Mouse (Mus musculus) liver, embryonic 15.5 days (tissue): ENCODE measurements at regions not wholly inside any gene's neighbourhood (a gene's known extent, or its start where the extent isn't known, plus 50 kb on each side); places are given as distances from the start of the nearest gene placed in this dataset.

ENCODE experiments used
- ATAC-seq: fragments of 200-750 bp; cut with Nextera tagmentation; 2 replicates; pipeline ENCODE4 v1.8.0; 2017; ENCODE audit warnings: moderate number of reproducible peaks, mild to moderate bottlenecking, moderate library complexity; ENCODE audit not compliant: insufficient read depth
- H3K27ac ChIP-seq: fragments of 300-500 bp; sonication (generic); replicated peaks from 2 replicates; pipeline ENCODE4 v1.5.1; 2015; ENCODE audit warnings: mild to moderate bottlenecking, inconsistent platforms
- H3K27me3 ChIP-seq: fragments of 300-500 bp; sonication (generic); 2 replicates; pipeline ENCODE4 v1.6.1; 2015; ENCODE audit warnings: mild to moderate bottlenecking, inconsistent platforms
- H3K36me3 ChIP-seq: fragments of 300-500 bp; sonication (generic); replicated peaks from 2 replicates; pipeline ENCODE4 v1.6.1; 2015; ENCODE audit warnings: moderate library complexity, mild to moderate bottlenecking, inconsistent platforms
- H3K4me1 ChIP-seq: fragments of 300-500 bp; sonication (generic); replicated peaks from 2 replicates; pipeline ENCODE4 v1.6.1; 2015; ENCODE audit warnings: inconsistent platforms
- H3K4me2 ChIP-seq: fragments of 300-500 bp; sonication (generic); 2 replicates; pipeline ENCODE4 v1.6.1; 2015; ENCODE audit warnings: moderate library complexity, mild to moderate bottlenecking, inconsistent platforms
- H3K4me3 ChIP-seq: fragments of 300-500 bp; sonication (generic); replicated peaks from 2 replicates; pipeline ENCODE4 v1.5.1; 2015; ENCODE audit warnings: mild to moderate bottlenecking, inconsistent platforms
- H3K9ac ChIP-seq: fragments of 300-500 bp; sonication (generic); 2 replicates; pipeline ENCODE4 v1.6.1; 2015; ENCODE audit warnings: moderate library complexity, mild to moderate bottlenecking, inconsistent platforms
- H3K9me3 ChIP-seq: fragments of 300-500 bp; sonication (generic); replicated peaks from 2 replicates; pipeline ENCODE4 v1.6.1; 2016; ENCODE audit warnings: inconsistent platforms
- WGBS: fragments of 180-500 bp; shearing (Covaris S2); methylation state at CpG from one replicate; pipeline ENCODE4 v1.1.7; 2015; ENCODE audit warnings: mixed read lengths; ENCODE audit not compliant: insufficient replicate concordance; 5-methylcytosine and 5-hydroxymethylcytosine counted together

DNA sequence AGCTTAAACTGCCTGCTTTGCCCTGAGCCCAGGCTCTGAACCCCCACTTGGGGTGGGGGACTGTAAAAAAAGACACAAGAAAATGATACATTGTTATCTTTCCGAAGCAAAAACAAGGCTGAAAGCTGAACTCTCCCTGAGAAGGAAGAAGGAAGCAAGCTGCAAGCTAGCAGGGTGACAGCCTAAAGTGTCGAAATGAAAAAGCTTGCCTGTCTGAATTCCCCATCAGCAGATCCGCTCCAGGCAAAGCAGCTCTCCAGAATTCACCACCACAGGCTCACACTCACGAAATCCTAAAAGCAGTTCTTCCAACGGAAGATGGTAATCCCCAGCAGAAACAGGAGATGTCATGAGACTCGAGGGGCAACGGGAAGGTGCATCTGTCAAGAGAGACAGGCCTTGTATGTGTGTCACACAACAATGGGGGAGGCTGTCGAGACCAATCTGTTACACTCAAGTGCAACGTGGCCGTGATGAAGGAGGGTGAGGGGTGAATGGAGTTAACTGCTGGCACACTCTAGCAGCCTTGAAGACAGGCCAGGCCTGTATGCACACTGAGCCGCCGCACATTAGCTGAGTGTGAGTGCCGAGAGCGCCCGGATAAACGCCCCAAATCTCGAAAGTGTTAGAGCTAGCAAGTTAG lies 139.5 kb upstream of the A530016L24Rik start:
- no peak for ATAC-seq
- WGBS = 57% methylated on average over 17 of the region's 17 CpGs
- Histone ChIP-seq H3K27ac (no peak overlapping the region), H3K4me3 (no peak overlapping the region), H3K27me3 (no peaks in the 10 kb centered on the region), H3K4me1 (no peaks in the 10 kb centered on the region), H3K4me2 (no peak overlapping the region), H3K9ac (no peak overlapping the region), H3K9me3 (no peaks in the 10 kb centered on the region), H3K36me3 (no peaks in the 10 kb centered on the region)

DNA sequence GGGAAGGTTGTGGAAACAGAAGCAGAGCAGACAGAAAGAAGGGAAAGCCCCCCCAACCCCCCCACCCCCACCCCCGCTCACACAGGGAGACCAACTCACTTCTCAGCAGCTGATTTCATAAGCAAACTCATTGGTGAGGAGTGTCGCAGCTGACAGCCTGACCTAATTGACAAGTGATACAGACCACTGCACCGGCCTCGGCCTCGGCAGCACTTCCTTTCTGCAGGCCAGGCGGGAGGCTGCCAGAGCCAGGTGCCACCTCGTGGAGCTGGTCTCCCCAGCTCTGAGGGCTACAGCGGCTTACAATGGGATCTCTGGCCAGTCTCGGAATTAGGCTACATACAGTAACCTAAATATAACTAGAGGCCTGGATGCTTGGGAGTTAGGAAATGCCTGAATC lies 138.5 kb upstream of the A530016L24Rik start:
- H3K4me2 ChIP-seq = no peak overlapping the region
- H3K4me1 ChIP-seq = no peaks in the 10 kb centered on the region
- no peaks in the 10 kb centered on the region for H3K9me3 ChIP-seq
- H3K27ac ChIP-seq = no peak overlapping the region
- no peak overlapping the region for H3K9ac ChIP-seq
- no peak for ATAC-seq
- no peaks in the 10 kb centered on the region for H3K36me3 ChIP-seq
- no peak overlapping the region for H3K4me3 ChIP-seq
- WGBS = 22% methylated on average over 9 of the region's 9 CpGs
- no peaks in the 10 kb centered on the region for H3K27me3 ChIP-seq

DNA sequence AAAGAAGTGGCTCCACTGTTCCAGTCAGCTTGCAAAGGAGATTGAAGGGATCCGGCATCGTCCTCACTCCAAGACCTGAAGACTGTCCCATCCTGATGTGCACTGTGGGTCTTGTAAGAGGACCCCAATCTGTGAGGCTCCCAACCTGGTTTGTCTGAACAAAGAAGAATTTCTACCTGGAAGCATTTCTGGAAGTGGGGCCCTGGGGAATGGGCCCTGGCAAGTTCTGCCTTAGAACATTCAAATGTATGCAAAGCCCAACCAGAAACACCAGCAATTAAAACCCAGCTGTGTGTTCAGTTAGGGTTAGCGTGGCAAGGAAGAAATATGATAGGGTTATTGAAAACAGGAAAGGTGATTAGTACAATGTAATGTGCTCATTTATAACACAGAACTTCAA lies 125.9 kb upstream of the A530016L24Rik start:
- no peaks in the 10 kb centered on the region for H3K4me1 ChIP-seq
- no peak overlapping the region for H3K4me3 ChIP-seq
- H3K36me3 ChIP-seq = no peaks in the 10 kb centered on the region
- 74% methylated on average over 3 of the region's 3 CpGs for WGBS
- no peaks in the 10 kb centered on the region for H3K27me3 ChIP-seq
- no peak overlapping the region for H3K9ac ChIP-seq
- no peak for ATAC-seq
- H3K27ac ChIP-seq = no peak overlapping the region
- H3K4me2 ChIP-seq = no peak overlapping the region
- H3K9me3 ChIP-seq = no peaks in the 10 kb centered on the region

DNA sequence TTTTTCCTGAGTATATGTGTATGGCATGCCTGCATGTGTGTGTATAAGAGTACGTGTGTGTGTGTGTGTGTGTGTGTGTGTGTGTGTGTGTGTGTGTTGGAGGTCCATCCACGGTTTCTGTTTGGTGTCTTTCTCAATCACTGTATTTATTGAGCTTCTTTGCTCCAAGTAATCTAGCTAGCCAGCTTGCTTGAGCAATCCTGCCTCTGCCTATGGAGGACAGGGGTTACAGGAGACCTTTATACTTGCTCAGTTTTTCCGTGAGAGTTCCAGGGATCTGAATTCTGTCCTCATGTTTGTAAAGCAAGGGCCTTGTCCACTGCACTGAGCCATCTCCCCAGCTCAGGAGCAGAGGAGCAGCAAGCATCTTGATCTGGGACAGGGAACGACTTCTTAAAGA lies 122.0 kb upstream of the A530016L24Rik start:
- ATAC-seq = no peak
- no peak overlapping the region for H3K9ac ChIP-seq
- no peak overlapping the region for H3K27ac ChIP-seq
- no peaks in the 10 kb centered on the region for H3K4me1 ChIP-seq
- no peaks in the 10 kb centered on the region for H3K9me3 ChIP-seq
- no peaks in the 10 kb centered on the region for H3K36me3 ChIP-seq
- 57% methylated on average over 4 of the region's 4 CpGs for WGBS
- H3K4me3 ChIP-seq = no peak overlapping the region
- H3K27me3 ChIP-seq = no peaks in the 10 kb centered on the region; the same call in 1 of the 2 replicates
- no peak overlapping the region for H3K4me2 ChIP-seq

DNA sequence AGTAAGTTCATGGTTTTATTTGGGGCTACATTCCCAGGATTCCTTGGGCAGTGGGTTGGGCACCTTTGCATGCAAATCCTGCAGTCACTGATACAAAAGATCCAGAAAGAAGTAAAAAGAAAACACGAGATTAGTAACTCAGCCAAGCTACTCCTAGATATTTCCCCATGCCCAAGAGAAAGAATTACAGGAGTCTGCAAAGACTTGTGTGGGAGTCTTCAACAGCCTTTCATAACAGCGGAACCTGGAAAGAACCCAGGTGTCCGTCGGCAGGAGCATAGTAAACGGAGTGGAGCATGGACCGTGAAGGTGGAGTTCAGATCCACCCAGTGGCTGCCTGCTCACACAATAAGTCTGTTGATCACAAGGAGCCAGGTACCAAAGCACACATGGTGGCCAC lies 121.1 kb upstream of the A530016L24Rik start:
- no peaks in the 10 kb centered on the region for H3K36me3 ChIP-seq
- H3K27ac ChIP-seq = no peak overlapping the region
- ATAC-seq = no peak
- H3K9ac ChIP-seq = no peak overlapping the region
- no peak overlapping the region for H3K4me2 ChIP-seq
- H3K4me3 ChIP-seq = no peak overlapping the region
- no peaks in the 10 kb centered on the region for H3K9me3 ChIP-seq
- WGBS = 72% methylated on average over 6 of the region's 6 CpGs
- no peaks in the 10 kb centered on the region; the same call in 1 of the 2 replicates for H3K27me3 ChIP-seq
- no peaks in the 10 kb centered on the region for H3K4me1 ChIP-seq

DNA sequence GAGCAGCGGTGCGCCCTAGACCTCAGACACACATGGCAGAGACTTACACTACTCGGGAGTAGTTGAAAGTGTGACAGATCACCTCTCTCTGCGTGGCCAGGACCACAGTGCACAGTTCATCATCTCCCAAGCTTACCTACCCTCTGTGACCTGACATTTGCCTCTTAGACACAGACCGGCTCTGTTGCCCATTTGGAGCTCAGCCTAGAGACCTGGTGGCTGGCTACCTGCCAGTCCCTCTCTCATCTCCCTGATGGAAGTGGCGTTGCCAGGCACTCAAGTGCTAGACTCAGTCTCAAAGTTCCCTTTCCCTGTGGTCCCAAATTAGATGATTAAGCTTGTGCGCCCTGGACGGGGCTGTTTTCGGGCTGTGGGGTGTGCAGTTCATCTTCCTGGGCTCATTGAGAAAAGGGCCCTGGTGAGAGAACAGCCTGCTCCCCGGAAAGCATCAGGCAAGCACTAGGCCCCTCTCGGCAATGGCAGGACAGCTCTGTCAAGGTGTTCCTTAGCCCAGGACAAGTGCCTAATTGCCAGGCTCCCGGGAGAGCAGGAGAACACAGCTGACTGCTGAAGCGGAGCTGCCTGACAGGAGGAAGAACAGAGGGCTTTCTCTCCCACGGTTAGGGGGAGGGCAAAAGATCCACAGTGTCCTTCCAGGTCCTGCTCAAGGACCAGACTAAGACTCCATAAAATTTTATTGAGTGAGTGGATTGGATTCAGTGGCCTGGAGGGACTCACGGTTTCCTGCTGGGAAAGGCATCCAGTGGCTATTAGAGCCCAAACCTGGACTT lies 119.5 kb upstream of the A530016L24Rik start:
- 55% methylated on average over 15 of the region's 15 CpGs for WGBS
- Histone ChIP-seq H3K4me3 (no peak overlapping the region), H3K9me3 (no peaks in the 10 kb centered on the region), H3K4me1 (no peaks in the 10 kb centered on the region), H3K27me3 (no peaks in the 10 kb centered on the region; the same call in 1 of the 2 replicates), H3K36me3 (no peaks in the 10 kb centered on the region), H3K4me2 (no peak overlapping the region), H3K9ac (no peak overlapping the region), H3K27ac (no peak overlapping the region)
- no peak for ATAC-seq

DNA sequence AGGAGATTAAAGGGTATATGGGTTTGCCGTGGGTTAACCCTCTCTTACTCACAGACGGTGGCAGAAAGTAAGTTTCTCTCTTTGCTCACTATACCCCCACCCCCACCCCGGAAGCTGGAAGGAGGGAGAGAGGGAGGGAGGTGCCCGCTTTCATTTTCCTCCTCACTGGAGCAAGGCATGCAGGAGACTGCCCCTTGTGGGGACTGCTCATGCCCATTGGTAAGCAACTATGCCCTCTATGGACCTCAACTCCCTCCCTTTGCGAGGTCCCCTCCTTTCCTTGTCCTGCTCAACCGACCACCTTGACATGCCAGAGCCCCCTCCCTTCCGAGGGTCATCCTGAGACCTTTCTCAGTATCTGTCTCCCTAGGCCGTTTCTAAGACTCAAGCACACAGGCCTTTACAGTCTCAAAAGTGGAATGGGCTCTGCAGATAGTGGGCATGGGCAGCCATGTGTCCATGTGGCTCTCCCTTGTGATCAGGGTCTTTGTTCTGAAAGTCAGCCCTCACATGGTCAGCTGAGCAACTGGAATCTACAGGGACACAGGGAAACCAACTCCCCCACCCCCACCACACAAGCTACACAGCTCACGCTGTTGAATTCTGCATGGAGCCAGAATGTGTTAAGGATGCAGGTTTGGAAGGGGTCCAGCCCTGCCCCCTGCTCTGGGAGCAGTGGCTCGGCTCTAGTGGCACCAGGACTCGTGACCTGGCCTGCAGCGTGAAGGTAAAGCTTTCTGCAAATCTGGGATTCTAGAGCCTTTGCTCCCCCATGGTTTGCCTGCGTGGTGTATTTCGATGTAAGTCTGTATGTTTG lies 116.8 kb upstream of the A530016L24Rik start:
- H3K9me3 ChIP-seq = no peaks in the 10 kb centered on the region
- H3K36me3 ChIP-seq = no peaks in the 10 kb centered on the region
- no peak for ATAC-seq
- H3K4me3 ChIP-seq = no peak overlapping the region
- no peaks in the 10 kb centered on the region; the same call in 1 of the 2 replicates for H3K27me3 ChIP-seq
- 57% methylated on average over 14 of the region's 14 CpGs for WGBS
- H3K4me2 ChIP-seq = no peak overlapping the region
- no peaks in the 10 kb centered on the region for H3K4me1 ChIP-seq
- no peak overlapping the region for H3K27ac ChIP-seq
- no peak overlapping the region for H3K9ac ChIP-seq

DNA sequence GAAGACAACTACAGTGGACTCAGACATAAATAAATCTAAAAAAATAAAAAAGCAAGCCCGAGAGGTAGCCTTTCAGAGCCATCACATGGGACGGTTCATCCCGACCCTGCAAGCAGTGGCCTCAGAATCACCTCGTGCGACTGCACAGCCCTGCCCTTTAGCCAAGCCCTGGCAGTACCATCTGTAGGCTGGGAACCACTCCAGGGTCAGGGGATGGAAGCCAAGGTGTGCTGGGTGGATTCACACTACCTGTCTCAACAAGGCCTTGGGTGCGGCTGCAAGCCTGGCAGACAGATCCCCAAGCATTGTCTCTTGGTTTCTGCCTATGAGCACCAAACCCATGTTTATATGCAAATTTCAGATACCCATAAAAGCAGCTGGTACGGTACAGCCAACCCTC lies 115.3 kb upstream of the A530016L24Rik start:
- WGBS = 74% methylated on average over 7 of the region's 7 CpGs
- no peaks in the 10 kb centered on the region; the same call in 1 of the 2 replicates for H3K27me3 ChIP-seq
- H3K36me3 ChIP-seq = no peaks in the 10 kb centered on the region
- no peak overlapping the region for H3K4me3 ChIP-seq
- no peaks in the 10 kb centered on the region for H3K4me1 ChIP-seq
- H3K27ac ChIP-seq = no peak overlapping the region
- no peaks in the 10 kb centered on the region for H3K9me3 ChIP-seq
- no peak overlapping the region for H3K9ac ChIP-seq
- no peak overlapping the region for H3K4me2 ChIP-seq
- ATAC-seq = no peak

DNA sequence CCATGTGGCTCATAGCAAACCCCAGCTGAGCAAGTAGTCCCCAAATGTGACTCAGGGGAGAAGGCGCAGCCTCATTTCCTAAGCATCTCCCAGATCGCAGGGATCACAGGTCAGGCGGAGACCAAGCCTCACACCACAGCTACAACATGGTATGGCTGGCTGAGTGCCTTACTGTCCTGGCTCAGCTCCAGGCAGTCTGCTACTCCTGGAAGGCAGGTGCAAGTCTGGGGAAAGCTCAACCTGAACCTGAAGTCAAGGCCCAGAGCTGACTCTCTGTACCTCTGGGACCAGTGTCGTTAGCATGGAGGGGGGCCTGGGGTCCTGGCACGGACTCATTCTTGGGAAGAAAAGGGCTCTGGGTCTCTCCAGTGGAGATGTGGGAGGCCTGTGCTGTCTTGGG lies 113.0 kb upstream of the A530016L24Rik start:
- Histone ChIP-seq H3K27me3 (no peaks in the 10 kb centered on the region; the same call in 1 of the 2 replicates), H3K4me3 (no peak overlapping the region), H3K9ac (no peak overlapping the region), H3K27ac (no peak overlapping the region), H3K36me3 (no peaks in the 10 kb centered on the region), H3K9me3 (no peaks in the 10 kb centered on the region), H3K4me2 (no peak overlapping the region), H3K4me1 (no peaks in the 10 kb centered on the region)
- ATAC-seq = no peak
- 62% methylated on average over 5 of the region's 5 CpGs for WGBS

DNA sequence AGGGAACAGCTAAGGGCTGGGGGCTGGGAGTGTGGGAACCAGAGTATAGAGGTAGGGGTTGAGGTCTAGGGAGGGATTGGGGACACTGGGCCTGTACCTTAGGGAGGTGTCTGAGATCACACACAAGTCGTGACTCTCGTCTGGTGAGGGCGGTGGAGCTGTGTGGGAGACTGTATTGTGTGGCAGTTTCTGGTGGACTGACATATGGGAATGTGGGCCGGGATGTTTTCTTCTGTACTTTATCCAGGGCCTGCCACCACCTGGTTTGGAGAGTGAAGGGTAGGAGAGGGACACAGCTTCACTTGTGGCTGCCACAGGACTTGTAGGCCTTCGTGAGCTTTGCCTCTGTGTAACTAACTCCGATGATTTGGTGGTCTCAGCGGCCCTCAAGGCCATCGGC lies 112.5 kb upstream of the A530016L24Rik start:
- no peaks in the 10 kb centered on the region; the same call in 1 of the 2 replicates for H3K27me3 ChIP-seq
- no peak overlapping the region for H3K9ac ChIP-seq
- no peak overlapping the region for H3K4me2 ChIP-seq
- H3K27ac ChIP-seq = no peak overlapping the region
- no peak for ATAC-seq
- no peaks in the 10 kb centered on the region for H3K4me1 ChIP-seq
- no peak overlapping the region for H3K4me3 ChIP-seq
- no peaks in the 10 kb centered on the region for H3K9me3 ChIP-seq
- 64% methylated on average over 8 of the region's 8 CpGs for WGBS
- no peaks in the 10 kb centered on the region for H3K36me3 ChIP-seq
